17 mouse cellular contexts compared by ENCODE assay signal in genomic region chr10:36572540-36572939, GRCm38 (mm10).
DNase-seq lines count a peak whose midpoint lies in the region; ATAC-seq and TF ChIP-seq lines count a peak whose summit lies in the region.
"Had no signal": no experiment of that assay in that cellular context is flagged by ENCODE, and none has a peak within 500 bp of the region (broad histone marks: within the 10 kb centered on the region; RNA-seq: fewer than 3 reads in every experiment).

No protein-coding gene starts in this region.

- TF ChIP-seq CTCF in brain, embryonic 14.5 days (IDR thresholded peaks at IDR 0.05; ENCODE audit: borderline replicate concordance, extremely low read depth, insufficient read depth, insufficient read length), result no peak

- no peaks in the 10 kb centered on the region for H3K9me3 ChIP-seq in hindbrain, embryonic 13.5 days
- H3K9me3 ChIP-seq in hindbrain, embryonic 10.5 days, result no peaks in the 10 kb centered on the region
- no peaks in the 10 kb centered on the region for H3K9me3 ChIP-seq in hindbrain, embryonic 14.5 days (ENCODE audit: control insufficient read depth, low read length)
- no peaks in the 10 kb centered on the region for H3K9me3 ChIP-seq in midbrain, embryonic 16.5 days (replicated peaks; ENCODE audit: control insufficient read depth, low read length, poor library complexity, severe bottlenecking)
- H3K9me3 ChIP-seq: embryonic facial prominence, embryonic 10.5 days; forebrain, embryonic 13.5 days; heart, embryonic 10.5 days had no signal

- no peaks in the 10 kb centered on the region for H3K27me3 ChIP-seq in hindbrain, embryonic 13.5 days
- no peaks in the 10 kb centered on the region for H3K27me3 ChIP-seq in hindbrain, embryonic 10.5 days (ENCODE audit: insufficient read depth, poor library complexity, severe bottlenecking)
- H3K27me3 ChIP-seq in hindbrain, embryonic 14.5 days (ENCODE audit: control insufficient read depth, insufficient read depth, low read length), result no peaks in the 10 kb centered on the region
- no peaks in the 10 kb centered on the region for H3K27me3 ChIP-seq in midbrain, embryonic 16.5 days (ENCODE audit: control insufficient read depth, insufficient read depth, low read depth, low read length)
- H3K27me3 ChIP-seq: forebrain, embryonic 13.5 days had no signal

- peaks cover 12% of the 10 kb centered on the region; the same call in 1 of the 2 replicates for H3K4me1 ChIP-seq in hindbrain, embryonic 13.5 days (replicated peaks)
- H3K4me1 ChIP-seq in hindbrain, embryonic 10.5 days (replicated peaks), result peaks cover 7% of the 10 kb centered on the region; the same call in 1 of the 2 replicates
- peaks cover 6% of the 10 kb centered on the region; the same call in 1 of the 2 replicates for H3K4me1 ChIP-seq in hindbrain, embryonic 14.5 days (replicated peaks; ENCODE audit: control insufficient read depth, insufficient read depth, low read length)
- no peaks in the 10 kb centered on the region for H3K4me1 ChIP-seq in midbrain, embryonic 16.5 days (ENCODE audit: control insufficient read depth, insufficient read depth, low read length)
- H3K4me1 ChIP-seq: forebrain, embryonic 13.5 days; heart, embryonic 10.5 days had no signal

- no peaks in the 10 kb centered on the region for H3K36me3 ChIP-seq in hindbrain, embryonic 13.5 days
- no peaks in the 10 kb centered on the region for H3K36me3 ChIP-seq in hindbrain, embryonic 10.5 days
- H3K36me3 ChIP-seq in hindbrain, embryonic 14.5 days (replicated peaks; ENCODE audit: control insufficient read depth, insufficient read depth), result no peaks in the 10 kb centered on the region
- H3K36me3 ChIP-seq in midbrain, embryonic 16.5 days (ENCODE audit: control insufficient read depth, insufficient read depth, low read length), result no peaks in the 10 kb centered on the region
- H3K36me3 ChIP-seq: embryonic facial prominence, embryonic 10.5 days; heart, embryonic 10.5 days had no signal

- H3K4me2 ChIP-seq in hindbrain, embryonic 13.5 days, result no peak overlapping the region
- no peak overlapping the region for H3K4me2 ChIP-seq in hindbrain, embryonic 14.5 days (replicated peaks)
- no peak overlapping the region for H3K4me2 ChIP-seq in midbrain, embryonic 16.5 days (ENCODE audit: low read length)
- H3K4me2 ChIP-seq: forebrain, embryonic 13.5 days had no signal

- DNase-seq in hindbrain, embryonic 10.5 days (ENCODE audit: low spot score), result no peak
- DNase-seq in brain, embryonic 14.5 days (ENCODE audit: low read depth), result peak; percentile 27
- DNase-seq in hindbrain, embryonic 14.5 days (ENCODE audit: low spot score), result no peak
- DNase-seq in frontal cortex, postnatal 25 days (ENCODE audit: low spot score in 2 of 2), result no peak
- DNase-seq: adrenal gland, adult 2 months; adrenal gland, postnatal 25 days; cerebellum, adult 2 months; cerebellum, postnatal 10 days; gastrocnemius, postnatal 10 days; heart, adult 18-20 months; heart, postnatal 10 days; heart, postnatal 4 days had no signal

- H3K9ac ChIP-seq in hindbrain, embryonic 13.5 days, result no peak overlapping the region
- peak overlapping the region; percentile 8; the same call in 1 of the 2 replicates for H3K9ac ChIP-seq in hindbrain, embryonic 14.5 days
- H3K9ac ChIP-seq in midbrain, embryonic 16.5 days (ENCODE audit: low read depth, low read length), result no peak overlapping the region
- H3K9ac ChIP-seq: forebrain, embryonic 13.5 days had no signal

- no peak overlapping the region for H3K4me3 ChIP-seq in hindbrain, embryonic 13.5 days
- H3K4me3 ChIP-seq in hindbrain, embryonic 10.5 days, result no peak overlapping the region
- no peak overlapping the region for H3K4me3 ChIP-seq in hindbrain, embryonic 14.5 days (replicated peaks; ENCODE audit: low read length)
- H3K4me3 ChIP-seq in midbrain, embryonic 16.5 days (ENCODE audit: low read depth, low read length), result no peak overlapping the region
- H3K4me3 ChIP-seq: embryonic facial prominence, embryonic 10.5 days; forebrain, embryonic 13.5 days; heart, embryonic 10.5 days had no signal

- no peak for TF ChIP-seq POLR2A in brain, embryonic 14.5 days (IDR thresholded peaks at IDR 0.05; ENCODE audit: borderline replicate concordance, extremely low read depth, insufficient read depth, insufficient read length, poor library complexity, severe bottlenecking)

- 0 out of 2 replicates have a peak, but pooled peaks have one; percentile 59 for ATAC-seq in hindbrain, embryonic 13.5 days (ENCODE audit: low FRiP score)
- ATAC-seq in hindbrain, embryonic 14.5 days (ENCODE audit: low FRiP score), result no peak
- ATAC-seq in midbrain, embryonic 16.5 days, result 0 out of 2 replicates have a peak, but pooled peaks have one; percentile 51
- ATAC-seq: forebrain, embryonic 13.5 days had no signal

- WGBS in hindbrain, embryonic 13.5 days, result 44% methylated on average over 3 of the region's 3 CpGs
- 64% methylated on average over 3 of the region's 3 CpGs for WGBS in hindbrain, embryonic 10.5 days
- WGBS in hindbrain, embryonic 14.5 days, result 45% methylated on average over 3 of the region's 3 CpGs
- 36% methylated on average over 3 of the region's 3 CpGs for WGBS in midbrain, embryonic 16.5 days

- H3K27ac ChIP-seq in hindbrain, embryonic 13.5 days, result peak overlapping the region; percentile 27; the same call in 1 of the 2 replicates
- no peak overlapping the region for H3K27ac ChIP-seq in hindbrain, embryonic 10.5 days
- peak overlapping the region; percentile 18; the same call in 1 of the 2 replicates for H3K27ac ChIP-seq in hindbrain, embryonic 14.5 days
- peak overlapping the region; percentile 24; the same call in 1 of the 2 replicates for H3K27ac ChIP-seq in midbrain, embryonic 16.5 days (ENCODE audit: low read length)
- H3K27ac ChIP-seq: embryonic facial prominence, embryonic 10.5 days; forebrain, embryonic 13.5 days; heart, embryonic 10.5 days had no signal
